Mouse (Mus musculus) midbrain, embryonic 14.5 days (tissue): ENCODE results near the gene Mpeg1. TPM values are rescaled to one million over a fixed set of nuclear protein-coding genes. Genes with fewer than 3 reads are reported as not detected.

Source experiments
- ATAC-seq: fragments of 200-750 bp; cut with Nextera tagmentation; 2 replicates; pipeline ENCODE4 v1.8.0; 2017; ENCODE audit warnings: moderate number of reproducible peaks, moderate library complexity; ENCODE audit not compliant: low FRiP score, low TSS enrichment
- DNase-seq: peaks from one replicate; pipeline ENCODE4 v3.0.0-alpha.2; 2015
- H3K27ac ChIP-seq: fragments of 300-500 bp; sonication (generic); replicated peaks from 2 replicates; pipeline ENCODE4 v1.5.1; 2014; ENCODE audit warnings: mild to moderate bottlenecking, low read depth, low read length, moderate library complexity
- H3K27me3 ChIP-seq: fragments of 300-500 bp; sonication (generic); 2 replicates; pipeline ENCODE4 v1.6.1; 2014; ENCODE audit warnings: low read length, control low read depth, mixed read lengths; ENCODE audit not compliant: control insufficient read depth, insufficient read depth
- H3K36me3 ChIP-seq: fragments of 300-500 bp; sonication (generic); 2 replicates; pipeline ENCODE4 v1.6.1; 2014; ENCODE audit warnings: low read length, control low read depth; ENCODE audit not compliant: control insufficient read depth, insufficient read depth
- H3K4me1 ChIP-seq: fragments of 300-500 bp; sonication (generic); 2 replicates; pipeline ENCODE4 v1.6.1; 2014; ENCODE audit warnings: mild to moderate bottlenecking, antibody characterized with exemption, low read length, control low read depth; ENCODE audit not compliant: control insufficient read depth, insufficient read depth
- H3K4me2 ChIP-seq: fragments of 300-500 bp; sonication (generic); 2 replicates; pipeline ENCODE4 v1.6.1; 2014; ENCODE audit warnings: mild to moderate bottlenecking, low read length, moderate library complexity
- H3K4me3 ChIP-seq: fragments of 300-500 bp; sonication (generic); replicated peaks from 2 replicates; pipeline ENCODE4 v1.5.1; 2014; ENCODE audit warnings: low read depth, low read length
- H3K9ac ChIP-seq: fragments of 300-500 bp; sonication (generic); replicated peaks from 2 replicates; pipeline ENCODE4 v1.6.1; 2014; ENCODE audit warnings: mild to moderate bottlenecking, low read length, moderate library complexity
- H3K9me3 ChIP-seq: fragments of 300-500 bp; sonication (generic); 2 replicates; pipeline ENCODE4 v1.6.1; 2016; ENCODE audit warnings: low read length, control low read depth, mixed read lengths; ENCODE audit not compliant: control insufficient read depth
- WGBS: fragments of 180-500 bp; shearing (Covaris S2); extraction: QIAGEN DNeasy Blood & Tissue Kit; methylation state at CpG from one replicate; pipeline ENCODE4 v1.1.7; 2014; 5-methylcytosine and 5-hydroxymethylcytosine counted together
- polyA plus RNA-seq: library from polyadenylated mRNA; unstranded; fragments of >200 nt; fragmentation: Nextera tagmentation; extraction: Ambion mirVana; gene quantifications from 2 replicates; pipeline ENCODE4 v1.2.1, GENCODE M21; 2014

Mpeg1 gene
- polyA plus RNA-seq, 1 experiment from 2014 or later: 1.00 TPM

DNA sequence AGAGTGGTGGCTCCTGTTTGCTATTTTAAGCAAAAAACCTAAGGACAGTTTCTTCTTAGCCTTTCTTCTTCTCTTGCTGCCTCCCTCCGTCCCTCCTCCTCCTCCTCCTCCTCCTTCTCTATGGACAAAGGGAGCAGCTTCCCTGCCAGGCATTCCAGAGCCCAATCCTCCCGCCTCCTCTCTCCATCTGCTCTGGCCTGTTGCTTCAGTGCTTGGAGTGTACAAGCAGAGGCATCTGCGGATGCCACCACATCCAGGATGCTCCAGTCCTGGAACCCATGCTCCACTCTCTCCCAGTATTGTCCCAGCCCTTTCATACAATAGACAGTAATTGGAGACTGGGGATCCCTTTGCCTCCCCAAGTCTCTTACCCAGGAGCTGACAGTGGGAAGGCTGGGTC is 39.5 kb downstream of the Mpeg1 start:
- DNase-seq: peak; percentile 75
- WGBS: 0% methylated on average over 3 of the region's 3 CpGs

DNA sequence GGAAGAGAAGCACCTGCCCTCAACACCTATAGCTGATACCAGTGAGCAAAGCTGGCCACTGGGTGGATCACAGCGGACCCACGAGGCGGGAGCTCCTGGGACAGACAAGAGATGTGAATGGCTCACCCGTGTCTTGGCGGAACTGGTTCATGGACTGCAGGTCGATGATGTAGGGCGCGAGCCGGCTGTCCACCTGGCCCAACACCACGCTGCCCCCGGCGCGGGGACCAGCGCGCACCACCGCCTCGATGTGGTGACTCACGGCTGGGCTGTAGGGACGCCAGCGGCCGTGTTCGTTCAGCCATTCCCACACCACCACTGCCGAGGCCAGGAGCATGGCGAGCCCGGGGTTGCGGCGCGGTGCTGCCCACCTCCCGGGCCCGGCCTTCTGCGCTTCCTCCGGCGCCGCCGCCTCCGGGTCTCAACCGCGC is 40.3 kb downstream of the Mpeg1 start:
- Histone ChIP-seq H3K4me3 (peak overlapping the region; percentile 93), H3K27me3 (no peaks in the 10 kb centered on the region), H3K36me3 (0 out of 2 replicates have a peak, but pooled peaks cover 4% of the 10 kb centered on the region), H3K4me1 (peaks cover 25% of the 10 kb centered on the region), H3K9ac (peak overlapping the region; percentile 97), H3K9me3 (no peaks in the 10 kb centered on the region), H3K4me2 (peak overlapping the region; percentile 68), H3K27ac (peak overlapping the region; percentile 95)
- ATAC-seq: peak; percentile 59
- WGBS: 0% methylated on average over 37 of the region's 38 CpGs
- peak; percentile 66 for DNase-seq

More for the DNA sequence above, 39.5 kb downstream of the Mpeg1 start:
- peaks cover 25% of the 10 kb centered on the region for H3K4me1 ChIP-seq
- peak; percentile 19; the same call in 1 of the 2 replicates for ATAC-seq
- peak overlapping the region; percentile 68 for H3K4me2 ChIP-seq
- 0 out of 2 replicates have a peak, but pooled peaks cover 4% of the 10 kb centered on the region for H3K36me3 ChIP-seq
- peak overlapping the region; percentile 97 for H3K9ac ChIP-seq
- no peaks in the 10 kb centered on the region for H3K27me3 ChIP-seq
- peak overlapping the region; percentile 95 for H3K27ac ChIP-seq
- H3K4me3 ChIP-seq: peak overlapping the region; percentile 93
- H3K9me3 ChIP-seq: no peaks in the 10 kb centered on the region

DNA sequence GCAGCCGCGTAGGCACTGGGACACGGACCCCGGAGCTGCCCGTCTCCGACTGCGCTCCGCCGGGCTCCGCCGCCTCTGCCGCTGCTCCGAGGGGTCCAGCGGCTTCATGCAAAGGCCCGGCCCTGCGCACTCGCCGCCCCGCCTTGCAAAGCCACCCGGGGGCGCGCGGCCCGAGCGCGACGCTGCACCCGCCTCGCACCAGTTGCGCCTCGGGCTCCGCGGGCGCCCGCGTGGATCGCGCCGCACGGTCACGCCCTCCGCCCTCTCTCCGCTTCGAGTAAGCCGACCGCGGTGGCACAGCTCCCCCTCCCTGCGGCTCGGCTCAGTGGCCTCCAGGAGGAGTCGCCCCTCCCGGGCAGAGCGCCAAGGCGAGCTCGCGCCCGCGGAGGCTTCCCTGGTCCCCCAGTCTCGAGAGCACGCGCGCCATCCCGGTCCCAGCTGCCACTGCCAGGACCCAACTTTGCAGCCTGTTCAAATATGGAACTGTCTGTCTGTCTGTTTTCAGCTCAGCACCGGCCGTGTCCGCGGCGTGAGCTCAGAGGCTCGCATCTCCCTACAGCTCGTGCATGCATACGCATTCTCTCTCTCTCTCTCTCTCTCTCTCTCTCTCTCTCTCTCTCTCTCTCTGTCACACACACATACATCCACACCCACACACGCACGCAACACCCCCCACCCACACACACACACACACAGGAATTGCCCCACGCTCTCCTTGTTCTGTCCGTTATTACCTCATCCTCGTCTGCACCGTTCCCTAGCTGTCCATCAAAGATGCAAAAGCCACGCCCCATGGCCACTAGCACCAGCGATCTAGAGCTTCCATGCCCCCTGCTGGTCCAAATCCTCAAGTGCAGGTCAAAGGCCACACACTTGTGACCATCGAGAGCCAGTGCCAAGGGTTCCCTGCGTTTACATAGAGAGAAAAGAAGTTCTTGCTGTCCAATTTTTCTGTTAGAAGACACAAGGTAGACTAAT is 41.1 kb downstream of the Mpeg1 start, which contains the start of gene Dtx4:
Gene Dtx4, minus strand, starts transcription at position 85 of the 978 bp plus-strand sequence.
- Histone ChIP-seq H3K4me1 (peaks cover 25% of the 10 kb centered on the region), H3K27me3 (no peaks in the 10 kb centered on the region), H3K9ac (peak within 1 kb of the TSS; percentile 97), H3K4me2 (peak within 1 kb of the TSS; percentile 68), H3K27ac (peak within 1 kb of the TSS; percentile 95), H3K36me3 (0 out of 2 replicates have a peak, but pooled peaks cover 4% of the 10 kb centered on the region), H3K4me3 (peak within 1 kb of the TSS; percentile 93), H3K9me3 (no peaks in the 10 kb centered on the region)
- ATAC-seq (peak; percentile 91), DNase-seq (peak; percentile 98)
- under 1% methylated on average over 75 of the region's 80 CpGs for WGBS

DNA sequence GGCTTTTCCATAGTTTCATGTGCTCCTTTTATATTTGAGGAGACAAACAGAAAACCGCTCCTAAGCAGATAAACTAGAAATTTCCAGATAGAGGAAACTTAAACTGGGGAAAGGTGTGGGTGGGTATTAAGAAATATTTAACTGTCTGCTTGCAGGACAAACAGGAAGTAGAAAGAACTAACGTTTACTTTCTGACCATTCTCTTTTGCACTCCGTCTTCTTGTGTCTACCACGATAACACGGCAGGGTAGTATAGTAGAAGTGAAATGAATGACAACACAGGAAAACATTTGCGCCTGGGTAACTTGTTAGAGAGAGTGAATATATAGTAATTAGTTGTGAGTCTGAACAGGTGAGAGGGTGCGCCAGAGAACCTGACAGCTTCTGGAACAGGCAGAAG is 42.2 kb downstream of the Mpeg1 start:
- 97% methylated on average over 7 of the region's 7 CpGs for WGBS
- Histone ChIP-seq H3K9ac (no peak overlapping the region), H3K4me3 (no peak overlapping the region), H3K4me1 (peaks cover 25% of the 10 kb centered on the region), H3K4me2 (no peak overlapping the region), H3K9me3 (no peaks in the 10 kb centered on the region), H3K27ac (no peak overlapping the region), H3K27me3 (no peaks in the 10 kb centered on the region), H3K36me3 (no peaks in the 10 kb centered on the region)
- DNase-seq: no peak
- no peak for ATAC-seq

DNA sequence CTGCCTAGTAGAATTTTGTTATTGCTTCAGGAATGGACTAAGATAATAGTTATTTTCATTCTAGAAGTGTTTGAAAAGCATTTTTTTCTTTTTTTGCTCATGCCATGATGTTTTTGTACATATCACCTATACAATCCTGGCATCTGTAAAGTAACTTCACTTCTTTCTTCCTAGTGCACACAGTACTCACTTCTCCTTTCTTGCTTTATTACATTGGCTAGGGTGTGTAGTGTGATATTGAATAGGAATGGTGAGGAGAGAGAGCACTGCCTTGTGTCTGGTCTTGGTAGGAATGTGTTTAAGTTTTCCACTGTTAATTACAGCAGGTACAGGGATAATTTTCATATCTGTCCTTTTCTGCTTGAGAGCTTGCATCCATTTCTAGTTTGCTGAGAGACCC is 54.0 kb downstream of the Mpeg1 start:
- no peak overlapping the region for H3K27ac ChIP-seq
- H3K4me3 ChIP-seq: no peak overlapping the region
- H3K4me1 ChIP-seq: no peaks in the 10 kb centered on the region
- ATAC-seq: no peak
- DNase-seq: no peak
- no peak overlapping the region for H3K4me2 ChIP-seq
- H3K9ac ChIP-seq: no peak overlapping the region
- H3K36me3 ChIP-seq: no peaks in the 10 kb centered on the region
- H3K9me3 ChIP-seq: no peaks in the 10 kb centered on the region
- no peaks in the 10 kb centered on the region for H3K27me3 ChIP-seq

Other genes with a start within 250 kb of the Mpeg1 start
- gene Olfr1432, start 228.2 kb upstream of the Mpeg1 start, polyA plus RNA-seq: not detected in 2 replicates
- not detected in 2 replicates for gene Olfr262, start 219.1 kb upstream of the Mpeg1 start, polyA plus RNA-seq
- gene Olfr235, start 199.7 kb upstream of the Mpeg1 start, polyA plus RNA-seq: not detected in 2 replicates
- not detected in 2 replicates for gene Olfr1434, start 180.9 kb upstream of the Mpeg1 start, polyA plus RNA-seq
- gene Olfr1436, start 161.6 kb upstream of the Mpeg1 start, polyA plus RNA-seq: not detected in 2 replicates
- not detected in 2 replicates for gene Olfr1437, start 135.7 kb upstream of the Mpeg1 start, polyA plus RNA-seq
- gene Olfr1438-ps1, start 124.9 kb upstream of the Mpeg1 start, polyA plus RNA-seq: not detected in 2 replicates
- not detected in 2 replicates for gene Olfr1440, start 73.5 kb upstream of the Mpeg1 start, polyA plus RNA-seq
- not detected in 2 replicates for gene Olfr1441, start 43.3 kb upstream of the Mpeg1 start, polyA plus RNA-seq
- not detected in 2 replicates for gene Pfpl, start 32.9 kb upstream of the Mpeg1 start, polyA plus RNA-seq
- gene Dtx4, start 40.7 kb downstream of the Mpeg1 start, polyA plus RNA-seq: 35.7 and 46.0 TPM in 2 replicates
- gene Fam111a, start 85.0 kb downstream of the Mpeg1 start, polyA plus RNA-seq: 4.5 and 8.3 TPM in 2 replicates
- 0.12 TPM in 1 of 2 replicates, not detected in the other for gene Gm4952, start 139.2 kb downstream of the Mpeg1 start, polyA plus RNA-seq
- gene Glyat, start 172.5 kb downstream of the Mpeg1 start, polyA plus RNA-seq: not detected in 2 replicates
- gene Olfr1442, start 209.7 kb downstream of the Mpeg1 start, polyA plus RNA-seq: not detected in 2 replicates
- gene Olfr1443, start 217.3 kb downstream of the Mpeg1 start, polyA plus RNA-seq: not detected in 2 replicates
- gene Keg1, start 235.0 kb downstream of the Mpeg1 start, polyA plus RNA-seq: not detected in 2 replicates